Mouse (Mus musculus): ENCODE measurements around the gene Ube2d2b.

Gene Ube2d2b

DNA sequence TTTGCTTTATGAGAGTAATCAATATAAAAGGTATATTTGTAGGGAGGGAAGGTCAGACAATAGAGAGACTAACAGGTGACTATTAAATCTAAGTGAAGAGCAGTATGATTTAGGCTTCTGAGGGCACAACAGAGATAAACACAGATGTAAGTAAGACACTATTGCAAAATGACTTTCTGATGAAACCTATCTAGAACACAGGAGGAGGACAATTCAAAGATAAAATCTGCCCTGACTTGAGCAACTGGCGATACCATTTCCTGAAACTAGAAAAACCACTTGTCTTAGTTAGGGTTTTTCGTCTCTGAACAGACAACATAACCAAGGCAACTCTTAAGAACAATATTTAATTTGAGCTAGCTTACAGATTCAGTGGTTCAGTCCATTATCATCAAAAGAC lies 25.6 kb downstream of the Ube2d2b start:
- DNase-seq, result no peak

DNA sequence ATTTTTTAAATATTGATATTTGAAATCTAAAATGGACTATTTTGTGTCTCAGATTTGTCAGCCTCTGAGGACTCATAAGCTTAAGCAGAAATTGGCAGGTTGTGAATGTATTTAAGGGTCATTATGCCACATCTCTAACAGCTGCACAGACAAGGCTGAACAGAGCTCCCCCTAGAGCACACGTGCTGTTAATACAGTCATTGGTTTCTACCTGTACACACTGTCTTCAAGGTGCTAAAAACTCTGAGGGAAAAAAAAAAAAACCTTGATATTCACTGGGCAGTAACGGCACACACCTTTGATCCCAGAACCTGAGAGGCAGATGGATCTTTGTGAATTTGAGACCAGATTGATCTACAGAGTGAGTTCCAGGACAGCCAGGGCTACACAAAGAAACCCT lies 29.1 kb downstream of the Ube2d2b start:
- no peak for DNase-seq

DNA sequence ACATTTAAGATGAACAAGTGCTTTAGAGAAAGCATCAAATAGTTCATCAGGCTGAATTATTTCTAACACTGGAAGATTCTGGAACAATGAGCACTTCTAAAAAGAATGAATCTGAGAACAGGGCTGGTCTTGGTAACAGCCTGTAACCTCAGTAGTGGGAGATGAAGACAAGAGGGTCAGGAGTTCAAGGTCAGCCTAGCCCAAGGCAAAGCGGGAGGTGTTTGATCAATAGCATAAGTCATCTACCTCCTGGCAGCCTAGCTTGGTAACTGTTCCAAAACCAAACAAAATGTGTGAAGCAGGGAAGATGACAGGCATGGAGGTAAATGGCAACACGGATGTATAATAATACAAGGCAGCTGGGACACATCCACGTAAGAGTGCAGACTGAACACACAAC lies 34.1 kb downstream of the Ube2d2b start:
- no peak for DNase-seq

DNA sequence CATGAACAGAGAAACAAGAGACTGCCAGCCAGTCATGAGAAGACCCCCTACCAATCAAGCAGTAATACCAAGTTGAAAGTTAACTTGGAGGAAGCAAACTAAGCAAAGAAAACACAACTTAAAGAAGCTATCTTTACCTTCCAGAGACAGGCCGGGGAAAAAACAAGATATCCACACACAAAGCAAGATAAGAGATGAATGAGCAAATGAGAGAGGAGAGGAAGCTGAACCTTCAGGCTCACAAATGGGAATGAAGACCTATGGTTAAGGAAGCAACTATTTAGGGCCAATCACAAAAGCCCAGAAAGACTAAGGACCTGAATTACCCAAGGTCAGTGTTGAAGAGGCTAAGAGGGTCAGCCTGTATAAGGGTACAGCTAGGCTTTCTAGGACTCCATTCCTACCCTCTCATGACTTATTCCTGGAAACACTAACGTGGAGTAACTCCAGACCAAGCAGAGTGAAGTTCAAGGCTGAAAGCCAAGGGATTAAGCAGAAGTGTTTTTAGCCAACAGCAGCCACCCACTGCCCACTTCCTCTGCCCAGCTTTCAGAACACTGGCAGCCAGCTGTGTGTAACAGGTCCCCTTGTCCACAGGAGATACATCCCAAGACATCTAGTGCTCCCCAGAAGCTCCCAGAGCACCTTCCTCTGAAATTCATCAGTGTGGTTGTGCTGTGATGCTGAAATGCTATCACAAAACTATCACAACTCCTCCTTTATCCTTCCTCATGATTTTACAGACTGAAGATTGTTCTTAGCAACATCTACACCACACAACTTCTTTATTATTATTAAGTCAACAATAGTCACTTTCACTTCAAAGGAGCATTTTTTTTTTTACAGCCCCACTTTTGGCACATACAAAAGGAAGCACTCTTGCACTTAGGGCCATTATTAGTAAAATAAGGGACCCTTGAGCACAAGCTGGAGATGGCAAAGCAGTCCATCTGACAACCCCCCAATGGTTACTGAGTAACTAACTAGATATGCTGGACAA lies 36.5 kb downstream of the Ube2d2b start:
- DNase-seq, result no peak

DNA sequence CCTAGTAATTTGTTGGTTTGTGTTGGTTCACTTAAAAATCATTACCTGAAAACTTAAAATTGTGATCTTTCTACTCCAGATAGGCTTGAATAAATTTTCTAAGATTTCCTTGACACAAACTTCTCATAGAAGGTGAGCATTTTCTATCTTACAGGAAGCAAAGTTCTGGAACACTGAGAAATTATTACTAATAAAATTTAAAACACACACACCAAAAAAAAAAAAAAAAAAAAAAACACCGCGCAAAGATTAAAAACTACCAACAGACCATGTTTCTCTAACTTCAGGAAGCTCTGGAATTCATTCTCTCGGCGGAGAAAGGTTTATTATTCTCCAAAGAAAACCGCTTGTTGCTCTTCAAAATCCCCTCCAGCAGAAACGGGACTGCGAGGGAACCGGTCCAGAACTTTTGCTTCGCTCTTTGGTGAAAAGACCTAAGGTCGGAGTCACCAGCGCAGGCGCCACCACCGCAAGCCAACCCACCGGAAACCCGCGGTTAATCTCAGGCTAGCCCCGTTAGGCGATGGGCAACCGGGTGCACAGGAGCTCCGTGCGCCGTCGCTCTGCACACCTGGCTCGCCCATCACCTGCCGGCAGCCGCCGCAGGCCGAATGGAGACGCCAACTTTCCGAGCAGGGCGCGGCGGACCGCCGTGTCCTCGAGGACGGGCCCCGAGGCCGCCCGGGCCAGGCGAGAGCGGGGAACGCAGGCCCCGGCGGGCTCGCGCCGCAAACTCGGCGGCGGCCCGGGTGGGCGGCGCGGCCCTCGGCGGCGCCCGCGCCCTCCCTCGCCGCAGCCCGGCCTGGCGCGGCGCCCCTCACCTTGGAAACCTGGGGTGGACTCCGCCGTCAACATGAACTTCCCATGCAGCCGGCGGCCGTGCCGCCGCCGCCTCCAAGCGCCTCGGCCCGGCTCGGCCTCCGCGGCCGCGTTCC lies 38.3 kb downstream of the Ube2d2b start:
- DNase-seq, result peak; percentile 30

DNA sequence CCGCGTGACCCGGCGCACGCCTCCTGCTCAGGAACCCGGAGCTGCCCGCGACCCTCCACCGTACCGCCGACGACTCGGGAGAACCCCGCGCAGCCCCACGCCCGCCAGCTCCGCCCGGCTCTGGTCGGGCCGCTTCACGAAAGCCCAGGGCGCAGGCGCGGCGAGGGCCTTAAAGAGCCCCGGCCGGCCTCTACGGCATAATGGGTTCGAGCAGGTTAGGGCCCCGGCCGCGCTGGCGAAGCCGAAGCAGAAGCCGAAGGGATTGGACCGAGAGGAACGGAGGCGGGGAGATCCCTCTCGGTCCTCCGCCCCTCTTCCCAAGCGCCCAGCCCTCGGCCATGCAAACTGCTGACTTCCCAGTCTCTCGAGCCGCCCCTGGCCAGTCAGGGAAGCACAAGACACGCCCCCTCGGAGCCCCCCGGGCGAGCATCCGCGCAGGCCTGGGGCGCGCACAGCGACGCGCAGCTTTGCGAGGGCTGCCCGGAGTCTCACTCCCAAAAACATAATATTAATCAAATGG lies 39.1 kb downstream of the Ube2d2b start:
- DNase-seq, result peak; percentile 93

DNA sequence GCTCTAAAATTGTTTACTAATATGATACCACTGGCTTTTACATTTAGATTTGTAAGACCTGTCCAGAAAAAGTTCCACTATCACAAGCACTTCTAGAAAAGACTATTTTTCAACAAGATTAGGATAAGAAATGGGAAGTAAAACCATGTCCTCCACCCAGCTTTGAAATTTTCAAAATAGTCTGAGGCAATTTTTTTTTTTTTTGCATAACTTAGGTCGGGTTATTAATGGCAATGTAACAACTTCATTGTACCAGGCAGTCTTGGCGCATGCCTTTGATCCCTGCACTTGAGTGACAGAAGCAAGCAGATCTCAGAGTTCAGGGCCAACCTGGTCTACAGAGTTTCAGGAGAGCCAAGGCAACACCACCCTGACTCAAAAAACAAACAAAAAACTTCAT lies 39.8 kb downstream of the Ube2d2b start:
- no peak for DNase-seq

DNA sequence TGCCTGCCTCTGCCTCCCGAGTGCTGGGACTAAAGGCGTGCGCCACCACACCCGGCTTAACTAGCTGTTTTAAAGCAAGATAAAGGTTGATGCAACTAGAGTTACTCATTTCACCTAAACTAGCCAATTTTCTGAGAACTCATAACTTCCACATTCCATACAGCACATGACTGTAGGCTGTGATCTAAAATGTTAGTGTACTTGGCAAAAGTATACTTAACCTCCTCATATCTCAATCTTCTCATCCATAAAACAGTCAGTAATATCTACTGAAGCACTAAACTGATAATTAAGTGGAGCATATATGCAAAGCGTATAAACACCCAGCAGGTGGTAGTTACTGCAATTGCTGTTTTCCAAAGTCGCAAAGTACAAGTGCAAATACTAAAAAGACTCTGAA lies 43.4 kb downstream of the Ube2d2b start:
- no peak for DNase-seq

DNA sequence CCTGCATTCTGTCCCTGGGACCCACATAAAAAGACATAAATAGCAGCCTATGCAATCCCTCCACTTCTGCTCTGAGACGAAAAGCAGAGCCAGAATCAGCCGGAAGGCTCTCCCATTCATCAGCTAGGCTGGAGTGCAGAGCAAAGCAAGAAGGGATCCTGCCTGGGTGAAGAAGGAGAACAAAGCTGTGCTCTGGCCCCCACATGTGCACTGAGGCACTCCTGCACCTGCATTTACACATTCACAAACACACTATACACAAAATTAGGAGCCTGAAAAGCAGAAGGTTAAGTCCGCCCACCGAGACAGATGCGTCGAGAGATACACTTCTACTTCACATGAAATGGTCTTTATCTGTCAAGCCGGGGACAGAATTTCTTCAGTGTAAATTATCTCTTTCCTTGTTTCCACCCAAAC lies 44.0 kb downstream of the Ube2d2b start:
- no peak for DNase-seq

DNA sequence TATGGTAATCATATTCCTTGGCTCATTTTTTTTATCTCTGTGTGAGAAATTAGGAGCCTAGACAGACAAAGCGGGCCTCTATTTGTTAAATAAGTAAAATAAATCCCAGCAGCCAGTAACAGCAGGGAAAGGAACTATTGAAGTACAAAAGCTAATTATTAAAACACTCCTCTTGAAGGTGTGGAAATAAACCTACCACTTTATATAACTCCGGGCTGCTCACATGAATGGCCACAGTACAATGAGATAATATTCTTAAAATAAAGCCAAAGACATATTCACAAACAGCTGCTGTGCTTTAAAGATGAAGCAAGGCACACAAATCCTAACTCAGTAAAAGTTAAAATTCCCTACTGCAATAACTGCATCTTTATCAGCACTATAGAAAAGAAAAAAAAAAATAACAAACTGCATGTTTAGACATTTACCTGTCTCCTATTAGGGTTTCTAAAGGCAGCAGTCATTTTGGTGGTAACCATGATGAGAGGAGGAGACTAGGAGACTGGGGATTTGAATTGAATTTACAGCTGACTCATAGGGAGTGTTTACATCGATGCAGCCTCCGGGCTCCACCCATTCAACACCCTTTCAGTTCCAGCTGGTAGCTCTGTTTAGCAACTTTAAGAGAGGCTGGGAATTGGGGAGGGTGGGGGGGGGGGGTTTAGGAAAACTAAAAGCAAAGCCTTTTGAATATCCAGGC lies 44.8 kb downstream of the Ube2d2b start, which contains the start of gene Evi5:
Gene Evi5, minus strand, starts transcription at position 547 of the 700 bp plus-strand sequence.
- no peak for DNase-seq

DNA sequence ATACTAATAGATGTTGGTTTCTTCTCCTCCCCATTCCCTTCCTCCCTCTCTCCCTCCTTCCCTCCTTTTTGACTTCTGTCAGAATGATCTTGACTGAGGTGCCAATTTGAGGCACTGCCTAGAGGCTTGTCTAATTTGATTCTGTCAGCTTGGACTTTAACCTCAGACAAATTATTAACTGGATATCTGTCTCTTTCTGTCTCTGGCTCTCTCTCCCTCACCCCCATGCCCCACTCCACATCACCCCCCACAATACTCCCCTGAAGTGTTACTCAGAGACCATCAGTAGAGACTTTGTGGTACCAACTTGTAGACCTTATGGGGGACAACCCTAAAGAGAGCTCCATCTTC lies 45.3 kb downstream of the Ube2d2b start:
- no peak for DNase-seq

DNA sequence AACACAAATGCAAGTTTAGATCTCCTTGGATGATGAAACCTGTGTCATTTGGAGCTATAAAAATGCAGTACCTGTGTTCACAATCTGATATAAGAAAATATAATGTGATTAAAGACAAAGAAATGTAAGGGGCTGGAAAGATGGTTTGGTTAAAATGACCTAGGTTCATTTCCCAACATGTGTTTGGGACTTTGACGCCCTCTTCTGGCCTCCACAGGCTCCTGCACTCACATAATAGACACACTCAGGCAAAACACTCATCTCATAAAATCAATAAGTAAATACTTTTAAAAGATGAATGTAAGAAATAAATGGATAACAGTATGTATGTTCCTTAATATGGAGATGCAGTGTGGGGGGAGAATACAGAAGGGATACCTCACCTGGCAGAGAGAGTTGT lies 47.2 kb downstream of the Ube2d2b start:
- no peak for DNase-seq

DNA sequence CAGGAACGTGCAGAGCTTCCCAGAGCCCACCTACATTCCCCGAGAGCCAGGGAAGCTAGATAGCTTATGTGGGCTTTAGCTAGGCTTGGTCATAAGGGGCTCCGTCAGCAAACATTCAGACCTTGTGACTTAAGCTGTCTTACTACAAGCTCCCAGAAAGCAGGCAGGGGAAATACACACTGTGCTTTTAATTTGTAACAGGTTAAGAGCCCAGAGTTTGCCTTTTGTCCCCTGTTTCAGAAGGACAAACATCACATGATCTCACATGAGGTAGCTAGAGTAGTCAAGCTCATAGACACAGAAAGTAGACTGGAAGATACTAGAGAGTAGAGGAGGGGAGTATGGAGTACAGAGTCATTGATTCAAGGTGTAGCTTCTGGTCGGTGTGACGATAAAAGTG lies 50.8 kb downstream of the Ube2d2b start:
- DNase-seq, result no peak
